Mouse (Mus musculus) urinary bladder, postnatal 10 days (tissue): ENCODE results near the gene Parg.
"Not testable (repeated sequence)": the region's sequence is repeated elsewhere in the genome, so short reads cannot be mapped to it uniquely, and the experiment has no call there.

ENCODE experiments used
- DNase-seq: peaks from one replicate; pipeline ENCODE4 v3.0.0; 2022; ENCODE audit warnings: low spot score

Parg gene

GRCm38 (mm10) chr14:32179393-32180195 lies 22.2 kb upstream of the Parg start:
- no peak for DNase-seq

GRCm38 (mm10) chr14:32180861-32181260 lies 20.9 kb upstream of the Parg start:
- no peak for DNase-seq

GRCm38 (mm10) chr14:32183846-32184245 lies 17.9 kb upstream of the Parg start:
- DNase-seq = no peak

GRCm38 (mm10) chr14:32190627-32191391 lies 10.9 kb upstream of the Parg start:
- DNase-seq = no peak

- DNase-seq = no peak
These were observed 9.8 kb upstream of the Parg start for GRCm38 (mm10) chr14:32191926-32192325.

- no peak for DNase-seq
These were observed 9.3 kb upstream of the Parg start for GRCm38 (mm10) chr14:32192437-32192836.

GRCm38 (mm10) chr14:32193557-32193956 lies 8.2 kb upstream of the Parg start:
- not testable (repeated sequence) for DNase-seq

- DNase-seq = no peak
These were observed 395 bp upstream of the Parg start for GRCm38 (mm10) chr14:32201354-32201753.

GRCm38 (mm10) chr14:32226601-32227000 lies 24.9 kb downstream of the Parg start:
- no peak for DNase-seq

GRCm38 (mm10) chr14:32228996-32229395 lies 27.2 kb downstream of the Parg start:
- DNase-seq = no peak

- DNase-seq = no peak
These were observed 40.7 kb downstream of the Parg start for GRCm38 (mm10) chr14:32242401-32242800.

- no peak for DNase-seq
These were observed 44.3 kb downstream of the Parg start for GRCm38 (mm10) chr14:32246019-32246418.

GRCm38 (mm10) chr14:32249616-32250015 lies 47.9 kb downstream of the Parg start:
- no peak for DNase-seq

- DNase-seq = no peak
These were observed 59.1 kb downstream of the Parg start for GRCm38 (mm10) chr14:32260830-32261229.

GRCm38 (mm10) chr14:32261741-32262140 lies 60.0 kb downstream of the Parg start:
- no peak for DNase-seq

GRCm38 (mm10) chr14:32268999-32269398 lies 67.2 kb downstream of the Parg start:
- DNase-seq = no peak

- DNase-seq = no peak
These were observed 67.8 kb downstream of the Parg start for GRCm38 (mm10) chr14:32269589-32269988.

GRCm38 (mm10) chr14:32301622-32302021 lies 99.9 kb downstream of the Parg start:
- no peak for DNase-seq

- DNase-seq = no peak
These were observed 100.7 kb downstream of the Parg start for GRCm38 (mm10) chr14:32302423-32302822.

GRCm38 (mm10) chr14:32304921-32305320 lies 103.2 kb downstream of the Parg start:
- DNase-seq = no peak

- no peak for DNase-seq
These were observed 108.1 kb downstream of the Parg start for GRCm38 (mm10) chr14:32309876-32310275.

- DNase-seq = no peak
These were observed 109.8 kb downstream of the Parg start for GRCm38 (mm10) chr14:32311381-32312035.

- DNase-seq = no peak
These were observed 116.1 kb downstream of the Parg start for GRCm38 (mm10) chr14:32317822-32318221.
